Mouse (Mus musculus): ENCODE results near the gene 1700034J05Rik.

DNA sequence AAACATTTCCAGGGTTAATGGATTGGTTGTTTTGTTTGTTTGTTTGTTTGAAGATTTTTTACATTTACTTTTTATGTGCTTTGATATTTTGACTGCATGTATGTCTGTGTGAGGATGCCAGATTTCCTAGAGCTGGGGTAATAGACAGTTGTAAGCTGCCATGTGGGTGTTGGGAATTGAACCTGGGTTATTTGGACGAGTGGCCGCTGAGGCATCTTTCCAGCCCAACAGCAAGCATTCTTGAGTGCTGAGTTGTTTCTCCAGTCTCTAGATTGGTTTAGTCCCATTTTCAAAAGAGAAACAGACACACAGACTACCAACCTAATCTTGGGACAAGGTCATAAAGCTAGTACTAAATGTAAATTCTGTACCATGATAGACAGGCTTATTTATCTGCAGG, 43.4 kb downstream of the 1700034J05Rik start:
- TF ChIP-seq CTCF (IDR thresholded peaks at IDR 0.05; ENCODE audit: insufficient read depth, low read depth, low read length) = no peak
- no peak for TF ChIP-seq POLR2A (IDR thresholded peaks at IDR 0.05; ENCODE audit: insufficient read depth, low read depth, low read length)

Data from olfactory bulb, adult 2 months (tissue).